Mouse (Mus musculus): ENCODE measurements at regions not wholly inside any gene's neighbourhood (a gene's known extent, or its start where the extent isn't known, plus 50 kb on each side); places are given as distances from the start of the nearest gene placed in this dataset.

GRCm38 (mm10) chr11:111932052-111932451 lies 850.0 kb upstream of the Sox9 start:
- Histone ChIP-seq H3K4me1 (ENCODE audit: control insufficient read depth, insufficient read depth, low read length) (no peaks in the 10 kb centered on the region), H3K4me3 (ENCODE audit: insufficient read depth, low read depth, low read length) (no peak overlapping the region), H3K27ac (ENCODE audit: insufficient read depth, low read depth, low read length) (no peak overlapping the region)
- no peak for TF ChIP-seq POLR2A (IDR thresholded peaks at IDR 0.05; ENCODE audit: insufficient read depth, low read depth, low read length)
- no peak for TF ChIP-seq CTCF (IDR thresholded peaks at IDR 0.05; ENCODE audit: insufficient read depth, low read depth, low read length)
- 100% methylated on average over 1 of the region's 1 CpGs for WGBS

GRCm38 (mm10) chr11:111944282-111944681 lies 837.7 kb upstream of the Sox9 start:
- TF ChIP-seq CTCF (IDR thresholded peaks at IDR 0.05; ENCODE audit: insufficient read depth, low read depth, low read length) (no peak), POLR2A (IDR thresholded peaks at IDR 0.05; ENCODE audit: insufficient read depth, low read depth, low read length) (no peak)
- no peak overlapping the region for H3K27ac ChIP-seq (ENCODE audit: insufficient read depth, low read depth, low read length)
- peaks cover 4% of the 10 kb centered on the region; the same call in 1 of the 2 replicates for H3K4me1 ChIP-seq (ENCODE audit: control insufficient read depth, insufficient read depth, low read length)
- whole genome bisulfite sequencing: 46% methylated on average over 8 of the region's 8 CpGs
- H3K4me3 ChIP-seq (ENCODE audit: insufficient read depth, low read depth, low read length): no peak overlapping the region

- Histone ChIP-seq H3K27ac (ENCODE audit: insufficient read depth, low read depth, low read length) (no peak overlapping the region), H3K4me3 (ENCODE audit: insufficient read depth, low read depth, low read length) (no peak overlapping the region)
- no peak for TF ChIP-seq CTCF (IDR thresholded peaks at IDR 0.05; ENCODE audit: insufficient read depth, low read depth, low read length)
- TF ChIP-seq POLR2A (IDR thresholded peaks at IDR 0.05; ENCODE audit: insufficient read depth, low read depth, low read length): no peak
Measured at GRCm38 (mm10) chr11:111945806-111946205, 836.2 kb upstream of the Sox9 start.

GRCm38 (mm10) chr11:111947671-111948070 lies 834.4 kb upstream of the Sox9 start:
- 90% methylated on average over 6 of the region's 6 CpGs for WGBS
- TF ChIP-seq POLR2A (IDR thresholded peaks at IDR 0.05; ENCODE audit: insufficient read depth, low read depth, low read length) (no peak), CTCF (IDR thresholded peaks at IDR 0.05; ENCODE audit: insufficient read depth, low read depth, low read length) (no peak)

More at GRCm38 (mm10) chr11:111945806-111946205, 836.2 kb upstream of the Sox9 start:
- peaks cover 4% of the 10 kb centered on the region; the same call in 1 of the 2 replicates for H3K4me1 ChIP-seq (ENCODE audit: control insufficient read depth, insufficient read depth, low read length)

GRCm38 (mm10) chr11:111953421-111953820 lies 828.6 kb upstream of the Sox9 start:
- no peaks in the 10 kb centered on the region for H3K4me1 ChIP-seq (ENCODE audit: control insufficient read depth, insufficient read depth, low read length)
- H3K4me3 ChIP-seq (ENCODE audit: insufficient read depth, low read depth, low read length): no peak overlapping the region
- H3K27ac ChIP-seq (ENCODE audit: insufficient read depth, low read depth, low read length): no peak overlapping the region
- TF ChIP-seq POLR2A (IDR thresholded peaks at IDR 0.05; ENCODE audit: insufficient read depth, low read depth, low read length) (no peak), CTCF (IDR thresholded peaks at IDR 0.05; ENCODE audit: insufficient read depth, low read depth, low read length) (no peak)
- 88% methylated on average over 5 of the region's 5 CpGs for WGBS

More at GRCm38 (mm10) chr11:111947671-111948070, 834.4 kb upstream of the Sox9 start:
- no peak overlapping the region for H3K4me3 ChIP-seq (ENCODE audit: insufficient read depth, low read depth, low read length)
- H3K4me1 ChIP-seq (ENCODE audit: control insufficient read depth, insufficient read depth, low read length): peaks cover 4% of the 10 kb centered on the region; the same call in 1 of the 2 replicates
- H3K27ac ChIP-seq (ENCODE audit: insufficient read depth, low read depth, low read length): no peak overlapping the region

GRCm38 (mm10) chr11:111957721-111958287 lies 824.2 kb upstream of the Sox9 start:
- Histone ChIP-seq H3K4me1 (ENCODE audit: control insufficient read depth, insufficient read depth, low read length) (no peaks in the 10 kb centered on the region), H3K4me3 (ENCODE audit: insufficient read depth, low read depth, low read length) (no peak overlapping the region), H3K27ac (ENCODE audit: insufficient read depth, low read depth, low read length) (no peak overlapping the region)
- TF ChIP-seq POLR2A (IDR thresholded peaks at IDR 0.05; ENCODE audit: insufficient read depth, low read depth, low read length) (no peak), CTCF (IDR thresholded peaks at IDR 0.05; ENCODE audit: insufficient read depth, low read depth, low read length) (no peak)
- 80% methylated on average over 5 of the region's 5 CpGs for WGBS

GRCm38 (mm10) chr11:111961047-111961837 lies 820.8 kb upstream of the Sox9 start:
- H3K27ac ChIP-seq (ENCODE audit: insufficient read depth, low read depth, low read length): no peak overlapping the region
- no peaks in the 10 kb centered on the region for H3K4me1 ChIP-seq (ENCODE audit: control insufficient read depth, insufficient read depth, low read length)
- no peak overlapping the region for H3K4me3 ChIP-seq (ENCODE audit: insufficient read depth, low read depth, low read length)
- WGBS: 60% methylated on average over 10 of the region's 10 CpGs
- TF ChIP-seq POLR2A (IDR thresholded peaks at IDR 0.05; ENCODE audit: insufficient read depth, low read depth, low read length) (no peak), CTCF (IDR thresholded peaks at IDR 0.05; ENCODE audit: insufficient read depth, low read depth, low read length) (no peak)

- Histone ChIP-seq H3K27ac (ENCODE audit: insufficient read depth, low read depth, low read length) (no peak overlapping the region), H3K4me1 (ENCODE audit: control insufficient read depth, insufficient read depth, low read length) (no peaks in the 10 kb centered on the region), H3K4me3 (ENCODE audit: insufficient read depth, low read depth, low read length) (no peak overlapping the region)
- WGBS: 47% methylated on average over 2 of the region's 2 CpGs
- no peak for TF ChIP-seq POLR2A (IDR thresholded peaks at IDR 0.05; ENCODE audit: insufficient read depth, low read depth, low read length)
- no peak for TF ChIP-seq CTCF (IDR thresholded peaks at IDR 0.05; ENCODE audit: insufficient read depth, low read depth, low read length)
Measured at GRCm38 (mm10) chr11:111961846-111962245, 820.2 kb upstream of the Sox9 start.

- TF ChIP-seq CTCF (IDR thresholded peaks at IDR 0.05; ENCODE audit: insufficient read depth, low read depth, low read length) (no peak), POLR2A (IDR thresholded peaks at IDR 0.05; ENCODE audit: insufficient read depth, low read depth, low read length) (no peak)
- Histone ChIP-seq H3K4me3 (ENCODE audit: insufficient read depth, low read depth, low read length) (no peak overlapping the region), H3K27ac (ENCODE audit: insufficient read depth, low read depth, low read length) (no peak overlapping the region), H3K4me1 (ENCODE audit: control insufficient read depth, insufficient read depth, low read length) (no peaks in the 10 kb centered on the region)
- 73% methylated on average over 6 of the region's 6 CpGs for WGBS
Measured at GRCm38 (mm10) chr11:111964066-111964465, 818.0 kb upstream of the Sox9 start.
